ENCODE assay signal across 8 mouse cellular contexts in the genomic region with DNA sequence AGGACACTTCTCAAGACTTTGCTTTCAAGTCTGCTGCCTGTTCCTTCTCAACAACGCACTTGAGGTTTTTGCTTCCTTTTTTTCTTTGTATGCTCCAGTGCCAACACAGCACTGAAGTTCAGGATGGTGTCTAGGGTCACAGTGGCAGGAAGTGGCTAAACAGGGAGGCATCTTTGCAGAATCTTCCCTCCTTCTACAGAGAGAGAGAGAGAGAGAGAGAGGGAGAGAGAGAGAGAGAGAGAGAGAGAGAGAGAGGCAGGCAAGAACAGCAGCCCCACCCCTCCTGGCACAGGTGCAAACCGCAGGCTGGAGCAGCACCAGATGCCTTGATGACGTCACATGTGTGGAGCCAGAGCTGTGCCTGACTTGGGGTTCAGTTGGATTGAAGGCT.
A peak's percentile ranks its signal among the peaks of the same experiment; 100 is the strongest.
DNase-seq lines count a peak whose midpoint lies in the region; ATAC-seq and TF ChIP-seq lines count a peak whose summit lies in the region.

No protein-coding gene starts in this region.

- no peak overlapping the region for H3K4me3 ChIP-seq in embryonic facial prominence, embryonic 15.5 days (replicated peaks)
- H3K4me3 ChIP-seq in lung, embryonic 15.5 days, result no peak overlapping the region
- no peak overlapping the region for H3K4me3 ChIP-seq in stomach, postnatal 0 days (ENCODE audit: low read depth, low read length)

- intact Hi-C loops in heart, postnatal 10 days (cut with DNase I), result no loop called here

- peaks cover 19% of the 10 kb centered on the region for H3K4me1 ChIP-seq in embryonic facial prominence, embryonic 15.5 days
- peaks cover 38% of the 10 kb centered on the region for H3K4me1 ChIP-seq in lung, embryonic 15.5 days
- H3K4me1 ChIP-seq in stomach, postnatal 0 days (replicated peaks; ENCODE audit: control insufficient read depth, insufficient read depth), result peaks cover 9% of the 10 kb centered on the region

- no peaks in the 10 kb centered on the region for H3K27me3 ChIP-seq in embryonic facial prominence, embryonic 15.5 days
- no peaks in the 10 kb centered on the region for H3K27me3 ChIP-seq in lung, embryonic 15.5 days
- H3K27me3 ChIP-seq in stomach, postnatal 0 days (ENCODE audit: control insufficient read depth, insufficient read depth, low read length), result no peaks in the 10 kb centered on the region

- TF ChIP-seq CTCF in stomach, postnatal 0 days (IDR thresholded peaks at IDR 0.05; ENCODE audit: low read depth), result no peak; the same call in 1 of the 2 replicates

- DNase-seq in spleen, postnatal 36 days (ENCODE audit: low spot score in 2 of 2), result peak; percentile 29 to 33
- DNase-seq in spleen, adult 12 weeks (ENCODE audit: low spot score), result no peak
- peak; percentile 86 for DNase-seq in heart, postnatal 10 days
- DNase-seq in kidney, postnatal 14 days, result peak; percentile 93
- DNase-seq in stomach, postnatal 0 days (ENCODE audit: low spot score), result peak; percentile 91
- DNase-seq in yolk sac, embryonic 10.5 days (ENCODE audit: low spot score), result no peak

- ATAC-seq in embryonic facial prominence, embryonic 15.5 days (ENCODE audit: insufficient number of reproducible peaks, low FRiP score, low TSS enrichment, low read depth), result peak; percentile 78
- ATAC-seq in lung, embryonic 15.5 days (ENCODE audit: borderline replicate concordance, extremely low read depth, low FRiP score, low TSS enrichment), result peak; percentile 76
- peak; percentile 86 for ATAC-seq in stomach, postnatal 0 days (ENCODE audit: low FRiP score, low TSS enrichment)

- H3K27ac ChIP-seq in embryonic facial prominence, embryonic 15.5 days (replicated peaks), result peak overlapping the region; percentile 68
- peak overlapping the region; percentile 85 for H3K27ac ChIP-seq in lung, embryonic 15.5 days
- peak overlapping the region; percentile 79 for H3K27ac ChIP-seq in stomach, postnatal 0 days (replicated peaks)

- no peaks in the 10 kb centered on the region for H3K36me3 ChIP-seq in embryonic facial prominence, embryonic 15.5 days
- H3K36me3 ChIP-seq in lung, embryonic 15.5 days, result no peaks in the 10 kb centered on the region
- no peaks in the 10 kb centered on the region for H3K36me3 ChIP-seq in stomach, postnatal 0 days (ENCODE audit: control insufficient read depth, insufficient read depth, low read length)

- H3K9me3 ChIP-seq in embryonic facial prominence, embryonic 15.5 days (replicated peaks), result no peaks in the 10 kb centered on the region
- no peaks in the 10 kb centered on the region for H3K9me3 ChIP-seq in lung, embryonic 15.5 days
- H3K9me3 ChIP-seq in stomach, postnatal 0 days (ENCODE audit: control insufficient read depth, low read length), result no peaks in the 10 kb centered on the region

- no peak overlapping the region for H3K4me2 ChIP-seq in embryonic facial prominence, embryonic 15.5 days (replicated peaks)
- H3K4me2 ChIP-seq in lung, embryonic 15.5 days, result peak overlapping the region; percentile 33; the same call in 1 of the 2 replicates
- H3K4me2 ChIP-seq in stomach, postnatal 0 days (replicated peaks; ENCODE audit: low read depth), result peak overlapping the region; percentile 6; the same call in 1 of the 2 replicates

- H3K9ac ChIP-seq in embryonic facial prominence, embryonic 15.5 days, result no peak overlapping the region
- H3K9ac ChIP-seq in lung, embryonic 15.5 days, result no peak overlapping the region
- H3K9ac ChIP-seq in stomach, postnatal 0 days (ENCODE audit: low read length), result 0 out of 2 replicates have a peak overlapping the region, but pooled peaks have one; percentile 19

- TF ChIP-seq EP300 in stomach, postnatal 0 days (optimal IDR thresholded peaks at IDR 0.05), result no peak

- 11% methylated on average over 3 of the region's 3 CpGs for WGBS in embryonic facial prominence, embryonic 15.5 days
- WGBS in lung, embryonic 15.5 days, result 14% methylated on average over 3 of the region's 3 CpGs
- WGBS in stomach, postnatal 0 days, result 0% methylated on average over 3 of the region's 3 CpGs

Comparison
In these comparisons a context has a peak if more than half of its experiments do, and no peak if none do; other contexts are left out.
1. DNase-seq: peak in spleen, postnatal 36 days (2 of 2), heart, postnatal 10 days (2 of 2), kidney, postnatal 14 days (single experiment) and stomach, postnatal 0 days (single experiment); none in spleen, adult 12 weeks (single experiment) and yolk sac, embryonic 10.5 days (single experiment).
2. Peak in every context shown above with its lines, with median percentiles within 50 percentile points of each other: ATAC-seq and H3K27ac ChIP-seq.